Mouse (Mus musculus) cortical plate, adult 2 months (tissue): ENCODE measurements around the gene Chadl. TPM values are rescaled to one million over a fixed set of nuclear protein-coding genes. Genes with fewer than 3 reads are reported as not detected.

Experiments
- H3K27ac ChIP-seq: fragments of 200-500 bp; 2 replicates; pipeline ENCODE4 v1.5.1; 2012; ENCODE audit warnings: low read length, control low read depth, inconsistent platforms; ENCODE audit not compliant: insufficient read depth
- H3K4me1 ChIP-seq: fragments of 200-500 bp; 2 replicates; pipeline ENCODE4 v1.6.1; 2011; ENCODE audit warnings: low read length; ENCODE audit not compliant: control insufficient read depth, insufficient read depth
- H3K4me3 ChIP-seq: fragments of 200-500 bp; 2 replicates; pipeline ENCODE4 v1.5.1; 2011; ENCODE audit warnings: mild to moderate bottlenecking, low read length, control low read depth; ENCODE audit not compliant: insufficient read depth
- CTCF ChIP-seq: fragments of 200-500 bp; IDR thresholded peaks from 2 replicates; pipeline ENCODE4 v1.5.1; 2011; ENCODE audit warnings: mild to moderate bottlenecking, control low read depth, low read length; ENCODE audit not compliant: insufficient read depth; ENCODE audit errors: extremely low read depth
- POLR2A ChIP-seq: fragments of 200-500 bp; IDR thresholded peaks from 2 replicates; pipeline ENCODE4 v1.6.1; 2011; ENCODE audit warnings: mild to moderate bottlenecking, low read length, control low read depth; ENCODE audit not compliant: insufficient read depth; ENCODE audit errors: extremely low read depth
- polyA plus RNA-seq: library from polyadenylated mRNA; depleted of rRNA; stranded (reverse); fragments of >200 nt; gene quantifications from 2 replicates; pipeline ENCODE4 v1.2.3, GENCODE M21; 2012; rRNA removed

Chadl gene
- polyA plus RNA-seq, 1 experiment: 22.3 TPM

- Histone ChIP-seq H3K4me1 (no peaks in the 10 kb centered on the region), H3K4me3 (no peak overlapping the region), H3K27ac (no peak overlapping the region)
- TF ChIP-seq CTCF (no peak), POLR2A (no peak)
Measured at GRCm38 (mm10) chr15:81680301-81680805, 16.7 kb downstream of the Chadl start.

- TF ChIP-seq CTCF (no peak), POLR2A (no peak)
- Histone ChIP-seq H3K4me3 (no peak overlapping the region), H3K4me1 (no peaks in the 10 kb centered on the region), H3K27ac (no peak overlapping the region)
Measured at GRCm38 (mm10) chr15:81676637-81677036, 20.4 kb downstream of the Chadl start.

- H3K4me1 ChIP-seq: no peaks in the 10 kb centered on the region
- no peak overlapping the region for H3K27ac ChIP-seq
- no peak for TF ChIP-seq POLR2A
- TF ChIP-seq CTCF: peak; percentile 62
- no peak overlapping the region for H3K4me3 ChIP-seq
Measured at GRCm38 (mm10) chr15:81670231-81670640, 26.9 kb downstream of the Chadl start.

GRCm38 (mm10) chr15:81666957-81667356 lies 30.1 kb downstream of the Chadl start:
- no peak overlapping the region for H3K4me3 ChIP-seq
- TF ChIP-seq CTCF (no peak), POLR2A (no peak)
- no peaks in the 10 kb centered on the region; the same call in 1 of the 2 replicates for H3K4me1 ChIP-seq
- H3K27ac ChIP-seq: no peak overlapping the region

GRCm38 (mm10) chr15:81663697-81664561 lies 33.2 kb downstream of the Chadl start, which contains the start of gene L3mbtl2:
Gene L3mbtl2, plus strand, starts transcription at chr15:81663889.
- TF ChIP-seq CTCF (no peak), POLR2A (peak; percentile 70; the same call in 1 of the 2 replicates)
- Histone ChIP-seq H3K27ac (no peak within 1 kb of the TSS), H3K4me3 (peak within 1 kb of the TSS; percentile 89), H3K4me1 (no peaks in the 10 kb centered on the region; the same call in 1 of the 2 replicates)

GRCm38 (mm10) chr15:81663281-81663680 lies 33.8 kb downstream of the Chadl start:
- Histone ChIP-seq H3K4me3 (no peak overlapping the region; the same call in 1 of the 2 replicates), H3K27ac (no peak overlapping the region), H3K4me1 (no peaks in the 10 kb centered on the region; the same call in 1 of the 2 replicates)
- TF ChIP-seq CTCF: no peak
- no peak for TF ChIP-seq POLR2A

- Histone ChIP-seq H3K27ac (no peak overlapping the region), H3K4me3 (no peak overlapping the region), H3K4me1 (no peaks in the 10 kb centered on the region; the same call in 1 of the 2 replicates)
- TF ChIP-seq POLR2A (no peak), CTCF (no peak)
Measured at GRCm38 (mm10) chr15:81661701-81662100, 35.4 kb downstream of the Chadl start.

- H3K4me1 ChIP-seq: no peaks in the 10 kb centered on the region
- TF ChIP-seq POLR2A: no peak
- TF ChIP-seq CTCF: no peak
- no peak overlapping the region for H3K4me3 ChIP-seq
- H3K27ac ChIP-seq: no peak overlapping the region
Measured at GRCm38 (mm10) chr15:81650636-81651035, 46.5 kb downstream of the Chadl start.

- H3K27ac ChIP-seq: no peak overlapping the region
- no peaks in the 10 kb centered on the region for H3K4me1 ChIP-seq
- no peak overlapping the region for H3K4me3 ChIP-seq
- TF ChIP-seq CTCF: no peak
- no peak for TF ChIP-seq POLR2A
Measured at GRCm38 (mm10) chr15:81649516-81650455, 47.3 kb downstream of the Chadl start.

Other genes with a start within 250 kb of the Chadl start
- gene Rbx1, start 231.0 kb downstream of the Chadl start, polyA plus RNA-seq: 172 and 175 TPM in 2 replicates
- gene Ep300, start 111.9 kb downstream of the Chadl start, polyA plus RNA-seq: 27.5 and 28.8 TPM in 2 replicates
- 29.6 and 32.7 TPM in 2 replicates for gene L3mbtl2, start 33.4 kb downstream of the Chadl start, polyA plus RNA-seq
- gene Zc3h7b, start 47.8 kb upstream of the Chadl start, polyA plus RNA-seq: 89.7 and 93.8 TPM in 2 replicates
- gene Rangap1, start 48.2 kb upstream of the Chadl start, polyA plus RNA-seq: 151 and 154 TPM in 2 replicates
- gene Tef, start 105.1 kb upstream of the Chadl start, polyA plus RNA-seq: 318 and 326 TPM in 2 replicates
- 19.9 and 21.0 TPM in 2 replicates for gene Tob2, start 161.5 kb upstream of the Chadl start, polyA plus RNA-seq
- gene Phf5a, start 174.6 kb upstream of the Chadl start, polyA plus RNA-seq: 53.3 and 57.7 TPM in 2 replicates
- gene Aco2, start 175.0 kb upstream of the Chadl start, polyA plus RNA-seq: 533 and 545 TPM in 2 replicates
- gene Polr3h, start 229.0 kb upstream of the Chadl start, polyA plus RNA-seq: 61.5 and 63.0 TPM in 2 replicates
- gene Csdc2, start 239.5 kb upstream of the Chadl start, polyA plus RNA-seq: 111 and 115 TPM in 2 replicates